Mouse (Mus musculus) CD8-positive naive resting alpha-beta T cell, adult 2 months (primary cell): Measurements from ENCODE around the gene Psenen.

ENCODE experiments used
- DNase-seq, 2 experiments: peaks; one replicate each; pipeline ENCODE4 v3.0.0; 2022; ENCODE audit warnings: low read depth in 2 of 2, low spot score in 2 of 2

The Psenen gene

GRCm38 (mm10) chr7:30556894-30557536 lies 6.4 kb downstream of the Psenen start:
- peak in 1 of 2 experiments; percentile 46 for DNase-seq

- no peak for DNase-seq
Measured at GRCm38 (mm10) chr7:30553810-30554584, 9.4 kb downstream of the Psenen start.

DNA sequence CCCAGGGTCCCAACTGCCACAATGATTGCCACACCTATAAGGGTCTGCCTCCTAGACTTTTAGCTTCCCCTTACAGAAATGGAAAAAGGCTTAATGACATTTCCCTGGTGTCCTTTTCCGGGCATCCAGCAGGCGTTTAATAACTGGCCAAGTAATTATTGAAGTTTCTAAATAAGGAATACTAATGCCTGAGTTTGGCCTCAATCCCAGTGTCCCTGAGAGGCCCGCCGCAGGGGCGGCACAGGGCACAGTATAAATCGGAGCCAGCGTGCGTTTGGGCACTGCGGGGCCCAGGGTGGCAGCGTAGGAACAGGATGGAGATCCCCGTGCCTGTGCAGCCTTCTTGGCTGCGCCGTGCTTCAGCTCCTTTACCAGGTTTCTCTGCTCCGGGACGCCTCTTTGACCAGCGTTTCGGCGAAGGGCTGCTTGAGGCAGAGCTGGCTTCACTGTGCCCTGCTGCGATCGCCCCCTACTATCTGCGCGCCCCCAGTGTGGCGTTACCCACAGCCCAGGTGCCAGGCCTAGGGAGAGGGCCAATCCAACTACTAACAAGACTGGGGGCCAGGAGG lies 10.3 kb downstream of the Psenen start:
- no peak for DNase-seq

- peak; percentile 87 to 94 for DNase-seq
Measured at GRCm38 (mm10) chr7:30552102-30553020, 11.1 kb downstream of the Psenen start, which contains the start of the genes Hspb6 and Proser3. Gene Hspb6, plus strand, starts transcription at chr7:30552178. Gene Proser3, minus strand, starts transcription at chr7:30552299.

GRCm38 (mm10) chr7:30551445-30552101 lies 11.9 kb downstream of the Psenen start:
- DNase-seq: no peak

GRCm38 (mm10) chr7:30550603-30551002 lies 12.8 kb downstream of the Psenen start:
- DNase-seq: no peak

- DNase-seq: no peak
Measured at GRCm38 (mm10) chr7:30549880-30550279, 13.5 kb downstream of the Psenen start.

DNA sequence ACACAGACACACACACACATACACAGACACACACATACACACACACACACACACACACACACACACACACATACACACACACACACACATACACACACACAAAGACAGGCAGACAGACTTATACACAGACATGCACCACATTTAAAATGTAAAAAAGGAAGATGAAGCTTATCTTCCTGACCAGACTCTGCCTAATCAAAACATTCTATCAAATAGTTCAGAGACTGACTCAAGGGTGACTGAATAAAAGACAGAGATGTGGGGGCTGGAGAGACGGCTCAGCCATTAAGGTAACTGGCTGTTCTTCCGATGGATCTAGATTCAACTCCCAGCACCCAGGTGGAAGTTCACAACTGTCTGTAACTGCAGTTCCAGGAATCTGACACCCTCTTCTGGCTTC lies 19.1 kb downstream of the Psenen start:
- no peak for DNase-seq

DNA sequence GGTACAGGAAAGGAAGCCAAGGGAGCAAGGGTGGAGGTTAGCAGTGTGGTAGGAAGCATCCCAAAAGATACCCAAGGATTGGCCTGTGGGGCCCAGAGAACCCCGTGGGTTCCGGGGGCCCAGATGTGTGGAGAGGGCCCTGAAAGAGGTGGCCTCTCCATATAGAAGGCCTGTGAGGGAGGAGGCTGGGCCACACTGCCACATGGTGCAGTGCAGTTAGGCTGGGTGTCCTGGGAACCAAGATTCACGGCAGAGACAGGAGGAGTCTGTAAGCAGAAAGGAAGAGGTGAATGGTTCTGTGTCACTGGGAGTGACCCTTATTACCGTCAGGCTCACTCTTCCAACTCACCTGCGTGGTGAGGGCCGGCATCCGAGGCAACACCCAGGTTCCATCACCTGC lies 22.9 kb downstream of the Psenen start:
- no peak for DNase-seq

DNA sequence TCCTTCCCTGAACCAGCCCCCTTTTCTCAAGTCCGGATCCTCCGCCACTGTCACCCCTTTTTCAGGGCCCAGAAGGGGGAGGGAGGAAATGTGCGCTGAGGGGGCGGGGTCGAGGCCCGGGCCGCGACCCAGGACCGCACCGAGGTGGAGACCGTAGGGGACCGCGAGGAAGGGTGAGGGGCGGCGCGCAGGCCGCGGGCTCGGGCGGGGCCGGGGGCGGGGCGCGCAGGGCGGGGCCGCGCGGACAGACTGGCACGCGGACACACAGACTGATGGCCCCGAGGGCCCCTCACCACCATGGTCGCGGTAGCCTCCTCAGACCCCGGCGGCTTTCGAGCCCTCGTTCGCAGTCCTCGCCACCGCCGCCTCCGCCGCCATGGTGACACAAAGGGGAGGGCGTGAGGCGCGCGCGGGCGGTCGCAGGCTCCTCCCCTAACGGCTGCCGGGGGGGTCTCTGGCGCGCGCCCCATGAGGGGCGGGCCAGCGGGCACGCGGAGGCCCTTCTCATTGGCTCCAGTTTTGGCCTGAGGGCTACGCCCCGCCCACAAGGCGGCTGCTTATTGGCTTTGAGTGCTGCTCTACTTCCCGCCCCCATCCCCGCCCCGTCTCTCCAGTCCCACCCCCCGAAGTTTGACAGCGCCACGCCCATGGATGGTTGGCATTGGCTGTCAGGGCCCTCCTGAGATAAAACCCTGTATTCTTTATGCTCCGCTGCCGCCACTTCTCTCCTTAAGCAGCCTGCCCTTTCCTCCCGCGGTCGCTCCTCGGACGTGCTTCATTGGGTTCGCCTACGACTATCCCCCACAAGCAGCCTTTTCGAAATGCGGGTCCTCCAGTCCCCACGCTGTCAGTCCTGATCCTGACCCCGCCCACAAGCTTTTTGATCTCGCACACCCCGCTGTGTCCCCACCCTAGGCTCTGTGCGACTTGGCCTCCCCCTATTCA lies 28.5 kb downstream of the Psenen start, which contains the start of gene Arhgap33:
Arhgap33 (minus strand) TSS at position 428 of the 945 bp plus-strand sequence.
- peak; percentile 85 to 90 for DNase-seq

DNA sequence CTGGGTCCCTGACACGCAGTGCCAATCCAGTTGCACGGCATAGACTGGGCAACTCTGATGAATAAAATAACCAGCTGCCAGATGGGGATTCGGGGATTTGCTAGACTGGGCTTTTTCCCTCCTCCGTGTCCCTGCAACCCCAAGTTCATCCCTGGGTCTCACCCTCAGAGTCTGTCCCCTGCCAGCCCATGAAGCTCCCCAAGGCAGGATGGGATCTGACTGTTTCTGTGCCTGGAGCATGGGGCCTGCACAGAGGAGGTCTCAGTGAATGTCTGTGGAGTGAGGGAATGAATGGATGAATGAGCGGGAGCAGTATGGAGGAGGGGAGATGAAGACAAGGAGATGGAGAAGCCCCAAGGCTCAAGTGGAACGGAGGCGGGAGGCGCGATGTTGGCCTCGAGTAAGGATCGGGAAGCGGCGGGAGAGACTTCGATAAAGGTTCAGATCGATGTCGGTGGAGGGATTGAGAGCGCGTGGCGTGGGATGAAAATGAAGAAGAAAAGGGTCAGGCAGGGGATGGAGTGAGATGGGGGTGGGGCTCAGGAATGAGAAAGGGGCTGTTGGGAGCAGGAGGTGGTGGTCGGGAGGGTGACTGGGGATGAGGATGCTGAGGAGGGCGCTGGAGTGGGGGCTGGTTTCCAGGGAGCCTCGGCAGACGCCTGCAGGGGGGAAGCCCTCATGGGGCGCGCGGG lies 29.3 kb downstream of the Psenen start:
- DNase-seq: no peak

DNA sequence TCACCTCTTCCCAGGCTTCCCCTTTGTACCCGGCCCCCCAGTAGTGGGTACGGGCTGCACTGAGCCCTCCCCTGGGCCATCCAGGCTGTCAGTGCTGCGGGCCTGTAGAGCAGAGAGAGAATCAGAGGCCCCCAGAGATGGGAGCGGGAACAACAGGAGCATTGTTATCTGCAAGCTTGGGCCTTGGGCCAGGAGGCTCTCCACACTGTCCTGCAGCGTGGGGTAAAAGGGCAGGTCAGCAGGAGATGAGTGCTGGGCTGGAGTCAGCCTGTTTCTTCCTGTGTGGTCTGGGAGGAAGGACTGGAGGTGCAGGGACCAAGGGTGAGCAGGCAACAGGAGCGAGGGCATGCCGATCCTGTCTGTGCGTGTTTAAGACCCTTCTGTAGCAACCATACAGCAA lies 30.5 kb downstream of the Psenen start:
- no peak for DNase-seq

DNA sequence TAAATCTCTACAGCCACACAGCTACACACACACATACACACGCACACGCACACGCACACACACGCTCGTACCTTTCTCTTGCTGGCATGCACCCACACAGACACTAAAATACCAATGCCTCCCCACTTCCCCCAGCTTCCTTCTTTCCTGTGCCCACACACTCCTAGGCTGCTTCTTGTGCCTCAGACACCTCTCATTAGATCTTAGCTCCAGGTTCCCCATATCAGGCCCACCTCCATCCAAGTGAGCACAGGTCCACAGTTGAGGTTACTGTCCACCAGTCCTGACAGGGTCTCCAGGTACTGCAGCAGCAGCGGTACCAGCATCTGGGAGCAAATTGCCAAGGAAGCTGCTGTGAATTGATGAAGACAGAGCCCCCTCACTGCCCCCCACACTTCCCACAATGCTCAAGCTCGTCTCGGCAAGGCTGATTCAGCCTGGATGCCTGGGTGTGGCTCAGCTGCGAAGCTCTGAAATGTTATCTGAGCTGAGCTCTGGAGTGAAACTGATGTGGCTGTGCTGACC lies 32.1 kb downstream of the Psenen start:
- no peak for DNase-seq

DNA sequence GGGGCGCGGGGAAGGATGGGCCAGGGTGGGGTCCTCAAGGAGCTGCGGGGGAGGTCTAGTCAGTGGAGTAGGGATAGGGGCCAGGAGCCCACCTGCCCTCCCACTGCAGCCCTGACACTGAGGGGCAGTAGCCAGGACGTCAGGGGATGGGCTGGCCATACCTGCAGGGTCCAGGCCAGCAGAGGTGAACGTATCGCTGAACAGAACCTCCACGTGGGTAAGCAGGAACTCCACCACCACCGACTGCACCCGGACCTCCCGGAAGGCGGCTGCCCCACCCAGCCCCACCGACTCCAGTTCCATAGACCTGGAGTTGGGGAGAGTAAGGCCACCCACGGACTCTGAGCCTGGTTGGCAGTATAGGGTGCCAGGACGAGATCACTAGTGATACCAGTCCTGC lies 36.4 kb downstream of the Psenen start:
- no peak for DNase-seq

GRCm38 (mm10) chr7:30526399-30526798 lies 37.0 kb downstream of the Psenen start:
- DNase-seq: no peak

DNA sequence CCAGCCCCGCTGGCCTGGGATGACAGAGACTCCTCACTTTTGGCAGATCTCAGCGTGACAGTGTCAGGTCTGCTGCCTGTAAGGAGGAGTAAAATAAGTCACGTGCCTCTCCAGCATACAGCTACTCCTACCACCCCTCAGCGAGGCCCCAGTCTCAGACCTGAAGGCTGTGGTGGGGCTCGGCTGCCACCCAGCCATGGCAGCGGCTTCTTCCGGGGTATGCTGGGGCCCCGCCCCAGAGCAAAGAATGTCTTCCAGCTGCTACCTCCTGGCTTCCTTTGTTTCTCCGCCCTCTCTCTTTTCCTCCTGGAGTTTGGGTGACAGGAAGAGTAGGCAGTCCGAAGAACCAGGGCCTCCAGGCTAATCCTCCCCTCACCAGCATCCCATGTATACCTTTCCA lies 37.5 kb downstream of the Psenen start:
- DNase-seq: no peak

DNA sequence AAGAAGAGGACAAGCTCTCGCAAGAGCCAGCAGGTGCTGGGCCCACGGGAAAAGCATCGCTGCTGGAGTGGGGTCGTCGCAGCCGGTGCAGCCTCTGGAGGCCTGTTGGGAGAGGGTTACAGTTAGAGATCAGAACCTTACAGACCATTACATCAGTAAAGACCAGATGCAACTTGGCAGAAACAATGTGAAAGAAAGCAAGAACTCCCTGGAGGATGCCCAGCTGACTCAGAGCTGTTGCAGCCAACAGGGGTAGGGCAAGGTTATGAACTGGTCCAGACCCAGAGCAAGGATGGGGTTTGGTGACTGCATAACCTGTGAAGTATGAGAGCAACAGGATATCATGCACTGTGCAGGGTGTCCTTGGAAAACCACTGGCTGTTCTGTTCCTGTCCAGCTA lies 38.9 kb downstream of the Psenen start:
- DNase-seq: no peak

DNA sequence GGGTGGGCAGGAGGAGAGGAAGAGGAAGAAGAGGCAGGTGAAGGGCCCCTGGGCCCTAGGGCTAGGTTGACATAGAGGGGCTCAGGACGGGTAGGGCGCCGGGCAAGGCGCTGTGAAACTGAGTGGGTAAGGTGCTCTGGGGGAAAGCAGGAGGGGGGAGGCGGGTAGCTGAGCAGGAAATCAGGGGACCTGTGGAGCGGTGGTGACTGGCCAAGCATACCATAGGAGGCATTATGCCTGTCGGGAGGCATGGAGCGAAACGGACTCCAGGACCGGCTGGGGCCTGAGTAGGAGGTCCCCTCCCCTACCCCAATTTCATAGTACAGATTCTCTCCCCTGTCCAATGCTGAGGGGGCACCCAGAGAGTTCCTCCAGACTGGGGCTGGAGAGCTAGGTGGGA lies 40.6 kb downstream of the Psenen start:
- DNase-seq: no peak

DNA sequence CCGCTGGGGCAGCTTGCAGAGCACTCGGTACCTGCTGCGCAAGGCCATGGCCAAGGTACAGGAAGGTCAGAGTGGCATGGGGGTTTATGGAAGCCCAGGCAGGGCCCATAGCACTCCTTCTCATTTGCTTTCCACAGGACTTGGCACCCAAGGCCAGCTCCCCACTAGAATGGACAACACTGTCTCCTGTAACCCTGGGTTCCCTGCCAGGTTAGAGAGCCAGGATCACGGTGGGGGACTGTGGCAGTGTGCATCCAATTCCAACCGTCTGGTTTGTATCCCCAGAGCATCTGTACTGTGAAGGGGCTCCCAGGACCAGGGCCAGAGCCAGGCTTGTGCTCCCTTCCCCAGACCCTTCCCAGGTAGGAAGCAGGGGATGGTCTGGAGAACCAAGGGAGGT lies 42.6 kb downstream of the Psenen start:
- DNase-seq: no peak
